Mouse (Mus musculus) left cerebral cortex, postnatal 14 days (tissue): ENCODE data around the gene Ogfod3. TPM values are rescaled to one million over a fixed set of nuclear protein-coding genes. Genes with fewer than 3 reads are reported as not detected.

Experiments
- DNase-seq, 2 experiments: peaks; one replicate each; pipeline ENCODE4 v3.0.0; 2021 to 2022; ENCODE audit warnings: low spot score in 2 of 2, mixed read lengths in 1 of 2
- intact Hi-C: fragments of 180-260 bp; cut with DNase I; formaldehyde crosslinking; loops from one replicate; pipeline ENCODE4 v1.15.1; 2025
- total RNA-seq, 2 experiments: library from RNA; stranded (reverse); gene quantifications; 2 replicates each; pipeline ENCODE4 v1.2.3; 2021

Gene Ogfod3
- total RNA-seq, 2 experiments from 2014 or later: 7.1 to 7.4 TPM

GRCm38 (mm10) chr11:121201436-121202198 is 2.9 kb downstream of the Ogfod3 start:
- peak; percentile 62 to 68 for DNase-seq
- intact Hi-C loops: loop anchor here (5.0 kb wide), 1 partner anchor 149 kb away; no protein-coding TSS in a partner anchor

- intact Hi-C loops: loop anchor here (5.0 kb wide), 1 partner anchor 148 kb away; no protein-coding TSS in a partner anchor
- no peak for DNase-seq
These were observed 3.7 kb downstream of the Ogfod3 start for GRCm38 (mm10) chr11:121200781-121201180.

GRCm38 (mm10) chr11:121199851-121200250 is 4.7 kb downstream of the Ogfod3 start:
- intact Hi-C loops: loop anchor here (5.0 kb wide), 1 partner anchor 148 kb away; no protein-coding TSS in a partner anchor
- DNase-seq: no peak

GRCm38 (mm10) chr11:121198622-121199021 is 5.9 kb downstream of the Ogfod3 start:
- DNase-seq: no peak
- intact Hi-C loops: no loop called here

- no peak for DNase-seq
- intact Hi-C loops: no loop called here
These were observed 11.1 kb downstream of the Ogfod3 start for GRCm38 (mm10) chr11:121193415-121193814.

- DNase-seq: no peak
- intact Hi-C loops: no loop called here
These were observed 11.8 kb downstream of the Ogfod3 start for GRCm38 (mm10) chr11:121192742-121193141.

- no peak for DNase-seq
- intact Hi-C loops: no loop called here
These were observed 14.8 kb downstream of the Ogfod3 start for GRCm38 (mm10) chr11:121189681-121190080.

- intact Hi-C loops: no loop called here
- peak in 1 of 2 experiments; percentile 25 for DNase-seq
These were observed 27.9 kb downstream of the Ogfod3 start for GRCm38 (mm10) chr11:121176285-121177270.

GRCm38 (mm10) chr11:121174234-121174633 is 30.3 kb downstream of the Ogfod3 start:
- intact Hi-C loops: no loop called here
- DNase-seq: no peak

GRCm38 (mm10) chr11:121173203-121173602 is 31.3 kb downstream of the Ogfod3 start:
- intact Hi-C loops: no loop called here
- no peak for DNase-seq

GRCm38 (mm10) chr11:121163751-121164150 is 40.8 kb downstream of the Ogfod3 start:
- DNase-seq: no peak
- intact Hi-C loops: no loop called here

- intact Hi-C loops: no loop called here
- no peak for DNase-seq
These were observed 43.7 kb downstream of the Ogfod3 start for GRCm38 (mm10) chr11:121160636-121161346.

- intact Hi-C loops: no loop called here
These were observed 44.5 kb downstream of the Ogfod3 start, which contains the start of gene Uts2r for GRCm38 (mm10) chr11:121159971-121160370. TSS of gene Uts2r (plus strand) at chr11:121160271.

GRCm38 (mm10) chr11:121156411-121156891 is 48.1 kb downstream of the Ogfod3 start:
- DNase-seq: peak in 1 of 2 experiments; percentile 10
- intact Hi-C loops: no loop called here

More at GRCm38 (mm10) chr11:121159971-121160370, 44.5 kb downstream of the Ogfod3 start, which contains the start of gene Uts2r:
- DNase-seq: no peak

- no peak for DNase-seq
- intact Hi-C loops: no loop called here
These were observed 50.3 kb downstream of the Ogfod3 start for GRCm38 (mm10) chr11:121154203-121154602.

- intact Hi-C loops: no loop called here
These were observed 56.3 kb downstream of the Ogfod3 start for GRCm38 (mm10) chr11:121148193-121148592.

GRCm38 (mm10) chr11:121145865-121146264 is 58.6 kb downstream of the Ogfod3 start, which contains the start of gene Tex19.1:
TSS of gene Tex19.1 (plus strand) at chr11:121146143.
- intact Hi-C loops: no loop called here
- no peak for DNase-seq

More at GRCm38 (mm10) chr11:121148193-121148592, 56.3 kb downstream of the Ogfod3 start:
- DNase-seq: no peak

GRCm38 (mm10) chr11:121143325-121144015 is 61.0 kb downstream of the Ogfod3 start:
- DNase-seq: no peak
- intact Hi-C loops: no loop called here
